Mouse (Mus musculus): Measurements from ENCODE around the gene Pld6. TPM values are rescaled to one million over a fixed set of nuclear protein-coding genes. Genes with fewer than 3 reads are reported as not detected.

Pld6 gene
- total RNA-seq (2023), result 0.35 TPM in 1 of 2 replicates, not detected in the other

GRCm38 (mm10) chr11:59787199-59787781 lies at the start of gene Pld6:
TSS of gene Pld6 (minus strand) at chr11:59787645.

GRCm38 (mm10) chr11:59809670-59810474 lies 22.4 kb upstream of the Pld6 start, which contains the start of gene Flcn:
TSS of gene Flcn (minus strand) at chr11:59810016.

Other genes starting within 250 kb of the Pld6 start
- 522 and 613 TPM in 2 replicates for gene Nlrp3, start 246.1 kb downstream of the Pld6 start, total RNA-seq (2023)
- gene Olfr222, start 211.4 kb downstream of the Pld6 start, total RNA-seq (2023), result not detected in 2 replicates
- not detected in 2 replicates for gene Olfr223, start 194.4 kb downstream of the Pld6 start, total RNA-seq (2023)
- gene Mprip, start 126.3 kb downstream of the Pld6 start, total RNA-seq (2023), result 51.4 and 61.7 TPM in 2 replicates
- 66.4 and 86.1 TPM in 2 replicates for gene Flcn, start 22.4 kb upstream of the Pld6 start, total RNA-seq (2023)
- gene Nt5m, start 51.8 kb upstream of the Pld6 start, total RNA-seq (2023), result 5.9 and 6.6 TPM in 2 replicates
- 57.4 and 66.2 TPM in 2 replicates for gene Cops3, start 52.2 kb upstream of the Pld6 start, total RNA-seq (2023)
- gene Med9, start 160.6 kb upstream of the Pld6 start, total RNA-seq (2023), result 2.7 and 3.3 TPM in 2 replicates
- 0.32 and 0.38 TPM in 2 replicates for gene Rasd1, start 177.3 kb upstream of the Pld6 start, total RNA-seq (2023)